Mouse (Mus musculus) cerebellum, adult 2 months (tissue): ENCODE data around the gene Ccnd1.

Source experiments
- CTCF ChIP-seq: fragments of 200-500 bp; IDR thresholded peaks from 2 replicates; pipeline ENCODE4 v1.5.1; 2011; ENCODE audit warnings: low read depth, mild to moderate bottlenecking, control low read depth, low read length, moderate library complexity, borderline replicate concordance; ENCODE audit not compliant: insufficient read depth
- POLR2A ChIP-seq: fragments of 200-500 bp; IDR thresholded peaks from 2 replicates; pipeline ENCODE4 v1.6.1; 2011; ENCODE audit warnings: low read length, control low read depth, borderline replicate concordance; ENCODE audit not compliant: insufficient read depth

- TF ChIP-seq CTCF (no peak), POLR2A (no peak)
Observed at GRCm38 (mm10) chr7:144927591-144927990, 12.1 kb downstream of the Ccnd1 start.
